Mouse (Mus musculus) stomach, embryonic 16.5 days (tissue): ENCODE results near the gene Olfr313. TPM values are rescaled to one million over a fixed set of nuclear protein-coding genes. Genes with fewer than 3 reads are reported as not detected.

Source experiments
- polyA plus RNA-seq: library from polyadenylated mRNA; unstranded; fragments of >200 nt; fragmentation: Nextera tagmentation; extraction: Ambion mirVana; gene quantifications from 2 replicates; pipeline ENCODE4 v1.2.1, GENCODE M21; 2015

Olfr313 gene
- polyA plus RNA-seq, 1 experiment from 2014 or later = not detected

Other genes starting within 250 kb of the Olfr313 start
- gene Olfr224, start 244.4 kb upstream of the Olfr313 start, polyA plus RNA-seq = not detected in 2 replicates
- gene Olfr325, start 237.3 kb upstream of the Olfr313 start, polyA plus RNA-seq = not detected in 2 replicates
- not detected in 2 replicates for gene Olfr324, start 219.9 kb upstream of the Olfr313 start, polyA plus RNA-seq
- gene 2210407C18Rik, start 198.9 kb upstream of the Olfr313 start, polyA plus RNA-seq = 4.2 and 15.4 TPM in 2 replicates
- gene Olfr323, start 184.5 kb upstream of the Olfr313 start, polyA plus RNA-seq = 0.17 TPM in 1 of 2 replicates, not detected in the other
- 0.66 and 0.67 TPM in 2 replicates for gene Trim58, start 174.5 kb upstream of the Olfr313 start, polyA plus RNA-seq
- gene Olfr322, start 156.2 kb upstream of the Olfr313 start, polyA plus RNA-seq = not detected in 2 replicates
- not detected in 2 replicates for gene Olfr320, start 133.9 kb upstream of the Olfr313 start, polyA plus RNA-seq
- not detected in 2 replicates for gene Olfr319, start 115.8 kb upstream of the Olfr313 start, polyA plus RNA-seq
- not detected in 2 replicates for gene Olfr318, start 91.0 kb upstream of the Olfr313 start, polyA plus RNA-seq
- not detected in 2 replicates for gene Olfr317, start 75.8 kb upstream of the Olfr313 start, polyA plus RNA-seq
- gene Olfr316, start 62.3 kb upstream of the Olfr313 start, polyA plus RNA-seq = not detected in 2 replicates
- not detected in 2 replicates for gene Olfr315, start 41.8 kb upstream of the Olfr313 start, polyA plus RNA-seq
- not detected in 2 replicates for gene Olfr314, start 32.0 kb upstream of the Olfr313 start, polyA plus RNA-seq
- 5.2 and 5.4 TPM in 2 replicates for gene Fam183b, start 13.0 kb upstream of the Olfr313 start, polyA plus RNA-seq
- gene Olfr312, start 14.2 kb downstream of the Olfr313 start, polyA plus RNA-seq = not detected in 2 replicates
- gene Olfr311, start 24.3 kb downstream of the Olfr313 start, polyA plus RNA-seq = not detected in 2 replicates
- gene Gm12258, start 32.2 kb downstream of the Olfr313 start, polyA plus RNA-seq = 9.5 TPM in 2 replicates
- gene 2810021J22Rik, start 52.2 kb downstream of the Olfr313 start, polyA plus RNA-seq = 5.9 and 7.7 TPM in 2 replicates
- 4.7 and 5.4 TPM in 2 replicates for gene Zfp39, start 89.2 kb downstream of the Olfr313 start, polyA plus RNA-seq
- 0.72 and 0.80 TPM in 2 replicates for gene Btnl10, start 102.9 kb downstream of the Olfr313 start, polyA plus RNA-seq
- gene Rnf187, start 123.9 kb downstream of the Olfr313 start, polyA plus RNA-seq = 113 TPM in 2 replicates
- gene Hist3h2ba, start 133.9 kb downstream of the Olfr313 start, polyA plus RNA-seq = 44.0 and 50.7 TPM in 2 replicates
- 28.1 and 33.0 TPM in 2 replicates for gene Hist3h2a, start 139.7 kb downstream of the Olfr313 start, polyA plus RNA-seq
- gene Trim17, start 139.7 kb downstream of the Olfr313 start, polyA plus RNA-seq = 0.17 and 0.27 TPM in 2 replicates
- gene Trim11, start 163.1 kb downstream of the Olfr313 start, polyA plus RNA-seq = 20.5 and 20.8 TPM in 2 replicates